Mouse (Mus musculus) intestine, postnatal 0 days (tissue): ENCODE results near the gene Slc9b1. TPM values are rescaled to one million over a fixed set of nuclear protein-coding genes. Genes with fewer than 3 reads are reported as not detected.

Experiments
- ATAC-seq: fragments of 200-750 bp; cut with Nextera tagmentation; 2 replicates; pipeline ENCODE4 v1.8.0; 2017; ENCODE audit warnings: mild to moderate bottlenecking, moderate TSS enrichment, moderate library complexity
- H3K27ac ChIP-seq: fragments of 300-500 bp; sonication (generic); 2 replicates; pipeline ENCODE4 v1.5.1; 2014; ENCODE audit warnings: mild to moderate bottlenecking, low read depth, low read length, moderate library complexity
- H3K27me3 ChIP-seq: fragments of 300-500 bp; sonication (generic); replicated peaks from 2 replicates; pipeline ENCODE4 v1.6.1; 2014; ENCODE audit warnings: low read length, mixed read lengths; ENCODE audit not compliant: control insufficient read depth, insufficient read depth
- H3K36me3 ChIP-seq: fragments of 300-500 bp; sonication (generic); 2 replicates; pipeline ENCODE4 v1.6.1; 2014; ENCODE audit warnings: mild to moderate bottlenecking, moderate library complexity; ENCODE audit not compliant: control insufficient read depth, insufficient read depth
- H3K4me1 ChIP-seq: fragments of 300-500 bp; sonication (generic); replicated peaks from 2 replicates; pipeline ENCODE4 v1.6.1; 2014; ENCODE audit warnings: antibody characterized with exemption, low read length, mixed read lengths; ENCODE audit not compliant: control insufficient read depth, insufficient read depth
- H3K4me2 ChIP-seq: fragments of 300-500 bp; sonication (generic); replicated peaks from 2 replicates; pipeline ENCODE4 v1.6.1; 2014; ENCODE audit warnings: low read depth, mild to moderate bottlenecking, moderate library complexity
- H3K4me3 ChIP-seq: fragments of 300-500 bp; sonication (generic); 2 replicates; pipeline ENCODE4 v1.5.1; 2014; ENCODE audit warnings: low read depth, low read length
- H3K9ac ChIP-seq: fragments of 300-500 bp; sonication (generic); 2 replicates; pipeline ENCODE4 v1.6.1; 2014; ENCODE audit warnings: mild to moderate bottlenecking, low read depth, low read length
- H3K9me3 ChIP-seq: fragments of 300-500 bp; sonication (generic); 2 replicates; pipeline ENCODE4 v1.6.1; 2016; ENCODE audit warnings: mixed run types; ENCODE audit not compliant: control insufficient read depth
- CTCF ChIP-seq: sonication (generic); IDR thresholded peaks from 2 replicates; pipeline ENCODE4 v1.5.1; 2016; ENCODE audit warnings: low read depth, mild to moderate bottlenecking, control low read depth, antibody characterized with exemption, moderate library complexity
- WGBS: fragments of 180-500 bp; shearing (Covaris S2); extraction: QIAGEN DNeasy Blood & Tissue Kit; methylation state at CpG from one replicate; pipeline ENCODE4 v1.1.7; 2014; 5-methylcytosine and 5-hydroxymethylcytosine counted together
- polyA plus RNA-seq: library from polyadenylated mRNA; unstranded; fragments of >200 nt; fragmentation: Nextera tagmentation; extraction: Ambion mirVana; gene quantifications from 2 replicates; pipeline ENCODE4 v1.2.1, GENCODE M21; 2015

Slc9b1 gene
- polyA plus RNA-seq, 1 experiment from 2014 or later: not detected

DNA sequence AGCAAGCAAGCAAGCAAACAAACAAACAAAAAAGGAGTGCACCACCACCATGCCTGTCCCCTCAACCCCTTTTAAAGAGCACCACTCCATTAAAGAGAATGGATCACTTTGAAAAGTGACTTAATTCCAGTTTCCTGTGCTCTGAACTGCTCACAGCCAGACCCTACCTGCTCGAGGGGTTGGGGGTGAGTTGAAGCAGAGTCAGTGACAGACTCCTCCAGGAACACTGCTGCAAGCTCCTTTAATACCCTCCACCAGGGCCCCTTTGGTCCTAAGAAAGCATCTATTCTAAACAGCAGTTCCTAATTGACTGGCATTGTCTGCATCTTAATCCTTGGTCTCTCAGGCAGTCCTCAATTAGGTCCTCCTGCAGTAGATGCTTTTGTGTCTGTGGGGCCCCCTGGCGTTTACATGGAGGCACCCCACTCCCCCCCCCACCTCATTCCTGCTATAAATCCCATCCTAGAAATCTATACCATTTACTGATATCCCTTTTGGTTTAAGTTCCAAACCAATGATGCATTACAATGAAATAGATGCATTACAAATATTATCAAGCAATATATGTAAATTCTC, 34.8 kb upstream of the Slc9b1 start:
- Histone ChIP-seq H3K4me2 (no peak overlapping the region), H3K9ac (no peak overlapping the region), H3K4me1 (0 out of 2 replicates have a peak, but pooled peaks cover 2% of the 10 kb centered on the region), H3K27ac (no peak overlapping the region), H3K4me3 (no peak overlapping the region), H3K27me3 (no peaks in the 10 kb centered on the region), H3K36me3 (no peaks in the 10 kb centered on the region), H3K9me3 (no peaks in the 10 kb centered on the region)
- WGBS: 48% methylated on average over 2 of the region's 2 CpGs
- peak; percentile 25; the same call in 1 of the 2 replicates for TF ChIP-seq CTCF
- no peak for ATAC-seq

DNA sequence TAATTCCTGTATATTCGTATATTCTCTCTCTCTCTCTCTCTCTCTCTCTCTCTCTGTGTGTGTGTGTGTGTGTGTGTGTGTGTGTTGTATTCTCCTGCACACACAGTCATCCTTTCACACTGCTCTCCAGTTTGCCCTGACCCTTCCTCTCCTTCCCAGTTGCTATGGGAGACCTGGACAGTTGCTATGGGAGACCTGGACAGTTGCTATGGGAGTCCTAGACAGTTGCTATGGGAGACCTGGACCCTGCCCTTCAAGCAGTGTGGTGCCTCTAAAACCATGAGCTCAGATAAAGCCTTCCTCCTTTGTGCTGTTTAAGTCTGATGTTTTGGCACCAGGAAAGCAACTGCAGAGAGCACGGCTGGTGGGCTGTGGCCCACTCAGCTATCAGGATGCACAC, 34.1 kb upstream of the Slc9b1 start:
- H3K4me2 ChIP-seq: no peak overlapping the region
- ATAC-seq: no peak
- no peaks in the 10 kb centered on the region for H3K4me1 ChIP-seq
- H3K36me3 ChIP-seq: no peaks in the 10 kb centered on the region
- TF ChIP-seq CTCF: no peak
- 78% methylated on average over 2 of the region's 2 CpGs for WGBS
- H3K9me3 ChIP-seq: no peaks in the 10 kb centered on the region
- H3K27ac ChIP-seq: no peak overlapping the region
- H3K27me3 ChIP-seq: no peaks in the 10 kb centered on the region
- H3K9ac ChIP-seq: no peak overlapping the region
- no peak overlapping the region for H3K4me3 ChIP-seq

DNA sequence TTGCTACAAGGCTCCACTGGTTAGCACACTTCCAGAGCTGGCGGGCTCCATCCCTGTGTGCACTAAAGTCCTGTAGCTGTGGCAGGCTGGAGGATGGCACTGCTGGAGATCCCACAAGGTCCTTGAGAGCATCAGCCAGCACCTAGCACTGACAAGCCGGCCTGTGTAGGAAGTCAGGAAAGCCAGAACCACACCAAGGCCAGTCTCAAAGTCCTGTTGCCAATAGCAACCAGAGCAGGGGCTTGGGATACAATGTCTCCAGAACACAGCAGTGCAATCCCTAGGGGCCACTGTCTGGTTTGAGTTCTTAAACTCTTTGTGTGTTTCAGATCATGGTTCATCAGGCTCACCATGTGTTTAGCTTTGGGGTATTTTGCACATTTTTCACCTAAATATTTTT, 33.0 kb upstream of the Slc9b1 start:
- Histone ChIP-seq H3K27me3 (no peaks in the 10 kb centered on the region), H3K9me3 (no peaks in the 10 kb centered on the region), H3K36me3 (no peaks in the 10 kb centered on the region), H3K9ac (no peak overlapping the region), H3K27ac (no peak overlapping the region), H3K4me1 (no peaks in the 10 kb centered on the region), H3K4me3 (no peak overlapping the region), H3K4me2 (no peak overlapping the region)
- ATAC-seq: no peak
- 48% methylated on average over 2 of the region's 2 CpGs for WGBS
- no peak for TF ChIP-seq CTCF

DNA sequence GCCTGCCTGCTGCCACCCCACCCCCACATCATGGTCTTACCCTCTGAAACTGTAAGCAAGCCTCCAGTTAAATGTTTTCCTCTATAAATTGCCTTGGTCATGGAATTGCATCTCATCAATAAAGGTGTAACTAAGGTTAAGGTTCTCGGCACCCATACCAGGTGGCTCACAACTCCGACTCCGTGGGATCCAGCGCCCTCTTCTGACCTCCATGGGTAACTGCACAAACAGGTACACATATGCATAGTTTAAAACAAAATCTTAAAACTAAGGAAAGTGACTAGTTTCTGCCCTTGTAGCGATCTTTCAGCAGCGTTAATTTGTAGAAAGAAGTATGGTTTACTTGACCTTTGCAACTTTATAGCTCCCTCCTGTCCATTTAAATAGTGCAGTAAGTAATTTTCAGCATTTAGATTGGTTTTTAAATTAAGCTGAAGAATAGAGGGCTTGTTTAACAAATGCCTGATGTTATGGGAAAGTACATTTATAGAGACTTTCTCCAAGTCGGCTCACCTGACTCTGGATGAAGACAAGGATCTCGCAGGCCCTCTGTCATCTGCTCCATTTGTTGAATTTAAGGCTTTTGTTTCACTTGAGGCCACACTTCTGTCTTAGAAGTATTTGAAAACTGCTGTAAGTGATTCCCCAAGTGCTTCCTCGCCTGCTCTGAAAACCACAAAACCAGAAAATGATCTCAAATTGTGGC, 32.0 kb upstream of the Slc9b1 start:
- Histone ChIP-seq H3K4me2 (no peak overlapping the region), H3K9me3 (no peaks in the 10 kb centered on the region), H3K36me3 (no peaks in the 10 kb centered on the region), H3K27me3 (no peaks in the 10 kb centered on the region), H3K4me1 (no peaks in the 10 kb centered on the region), H3K27ac (no peak overlapping the region), H3K4me3 (no peak overlapping the region), H3K9ac (no peak overlapping the region)
- no peak for TF ChIP-seq CTCF
- no peak for ATAC-seq
- 89% methylated on average over 9 of the region's 9 CpGs for WGBS

DNA sequence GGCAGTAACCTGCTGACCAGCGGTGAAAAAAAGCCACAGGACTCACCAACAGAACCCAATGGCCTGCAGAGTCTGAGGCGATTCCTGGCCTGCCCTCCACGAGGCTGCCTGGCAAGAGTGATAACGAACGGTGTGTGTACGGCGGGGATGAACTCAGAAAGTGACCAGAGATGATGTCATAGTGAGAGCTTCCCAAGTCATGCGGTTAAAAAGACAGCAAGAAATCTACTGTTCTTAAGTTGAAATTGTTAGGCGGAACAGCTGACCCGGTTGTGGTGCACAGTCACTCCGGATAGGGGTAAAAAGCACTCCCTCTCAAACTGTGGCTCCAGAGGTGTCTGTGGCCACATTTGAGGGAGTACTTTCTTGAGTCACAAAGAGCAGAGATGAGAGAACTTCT, 29.5 kb upstream of the Slc9b1 start:
- no peak for TF ChIP-seq CTCF
- ATAC-seq: no peak

DNA sequence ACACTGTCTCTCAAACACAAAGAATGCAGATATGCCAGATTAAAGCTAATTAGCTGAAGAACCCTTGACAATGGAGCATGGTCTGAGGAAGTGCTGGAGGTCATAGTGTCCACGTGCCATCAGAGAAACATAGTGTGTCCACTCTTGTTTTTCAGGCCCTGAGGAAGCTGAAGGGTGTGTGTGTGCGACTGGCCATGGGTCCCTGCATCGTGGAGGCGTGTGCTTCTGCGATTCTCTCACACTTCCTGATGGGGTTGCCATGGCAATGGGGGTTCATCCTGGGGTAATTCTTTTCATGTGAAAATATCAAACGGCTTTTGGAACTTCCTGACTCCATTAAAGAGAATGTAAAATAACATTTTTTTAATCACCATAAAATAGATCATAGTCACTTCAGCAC, 23.5 kb upstream of the Slc9b1 start:
- H3K9me3 ChIP-seq: no peaks in the 10 kb centered on the region
- no peak overlapping the region for H3K4me3 ChIP-seq
- no peak overlapping the region for H3K27ac ChIP-seq
- H3K27me3 ChIP-seq: no peaks in the 10 kb centered on the region
- TF ChIP-seq CTCF: no peak
- H3K9ac ChIP-seq: no peak overlapping the region
- H3K4me1 ChIP-seq: no peaks in the 10 kb centered on the region
- WGBS: 63% methylated on average over 6 of the region's 6 CpGs
- H3K36me3 ChIP-seq: no peaks in the 10 kb centered on the region
- H3K4me2 ChIP-seq: no peak overlapping the region
- ATAC-seq: no peak

More for the DNA sequence above, 29.5 kb upstream of the Slc9b1 start:
- Histone ChIP-seq H3K4me1 (no peaks in the 10 kb centered on the region), H3K4me3 (no peak overlapping the region), H3K4me2 (no peak overlapping the region), H3K36me3 (no peaks in the 10 kb centered on the region), H3K27me3 (no peaks in the 10 kb centered on the region), H3K9ac (no peak overlapping the region), H3K9me3 (no peaks in the 10 kb centered on the region), H3K27ac (no peak overlapping the region)
- WGBS: 80% methylated on average over 11 of the region's 11 CpGs
